Mouse (Mus musculus) intestine, embryonic 16.5 days (tissue): Measurements from ENCODE around the gene Nsun4. TPM values are rescaled to one million over a fixed set of nuclear protein-coding genes. Genes with fewer than 3 reads are reported as not detected.

Experiments
- ATAC-seq: fragments of 200-750 bp; cut with Nextera tagmentation; 2 replicates; pipeline ENCODE4 v1.8.0; 2017; ENCODE audit warnings: moderate TSS enrichment, moderate library complexity
- H3K27ac ChIP-seq: fragments of 300-500 bp; sonication (generic); 2 replicates; pipeline ENCODE4 v1.5.1; 2014; ENCODE audit warnings: mild to moderate bottlenecking, low read length
- H3K27me3 ChIP-seq: fragments of 300-500 bp; sonication (generic); replicated peaks from 2 replicates; pipeline ENCODE4 v1.6.1; 2014; ENCODE audit warnings: low read length, control low read depth, mixed read lengths; ENCODE audit not compliant: control insufficient read depth, insufficient read depth
- H3K36me3 ChIP-seq: fragments of 300-500 bp; sonication (generic); 2 replicates; pipeline ENCODE4 v1.6.1; 2014; ENCODE audit warnings: low read length, control low read depth; ENCODE audit not compliant: control insufficient read depth, insufficient read depth
- H3K4me1 ChIP-seq: fragments of 300-500 bp; sonication (generic); 2 replicates; pipeline ENCODE4 v1.6.1; 2014; ENCODE audit warnings: low read length, control low read depth, mixed read lengths; ENCODE audit not compliant: control insufficient read depth, insufficient read depth
- H3K4me2 ChIP-seq: fragments of 300-500 bp; sonication (generic); 2 replicates; pipeline ENCODE4 v1.6.1; 2014; ENCODE audit warnings: low read depth, low read length, control low read depth
- H3K4me3 ChIP-seq: fragments of 300-500 bp; sonication (generic); 2 replicates; pipeline ENCODE4 v1.5.1; 2014; ENCODE audit warnings: mild to moderate bottlenecking, low read length
- H3K9ac ChIP-seq: fragments of 300-500 bp; sonication (generic); 2 replicates; pipeline ENCODE4 v1.6.1; 2014; ENCODE audit warnings: low read depth, low read length
- H3K9me3 ChIP-seq: fragments of 300-500 bp; sonication (generic); 2 replicates; pipeline ENCODE4 v1.6.1; 2016; ENCODE audit warnings: low read length, control low read depth; ENCODE audit not compliant: control insufficient read depth
- WGBS: fragments of 180-500 bp; shearing (Covaris S2); extraction: QIAGEN DNeasy Blood & Tissue Kit; methylation state at CpG from one replicate; pipeline ENCODE4 v1.1.7; 2014; 5-methylcytosine and 5-hydroxymethylcytosine counted together
- polyA plus RNA-seq: library from polyadenylated mRNA; unstranded; fragments of >200 nt; fragmentation: Nextera tagmentation; extraction: Ambion mirVana; gene quantifications from 2 replicates; pipeline ENCODE4 v1.2.1, GENCODE M21; 2015

Nsun4 gene
- polyA plus RNA-seq, 1 experiment from 2014 or later: 39.8 TPM

DNA sequence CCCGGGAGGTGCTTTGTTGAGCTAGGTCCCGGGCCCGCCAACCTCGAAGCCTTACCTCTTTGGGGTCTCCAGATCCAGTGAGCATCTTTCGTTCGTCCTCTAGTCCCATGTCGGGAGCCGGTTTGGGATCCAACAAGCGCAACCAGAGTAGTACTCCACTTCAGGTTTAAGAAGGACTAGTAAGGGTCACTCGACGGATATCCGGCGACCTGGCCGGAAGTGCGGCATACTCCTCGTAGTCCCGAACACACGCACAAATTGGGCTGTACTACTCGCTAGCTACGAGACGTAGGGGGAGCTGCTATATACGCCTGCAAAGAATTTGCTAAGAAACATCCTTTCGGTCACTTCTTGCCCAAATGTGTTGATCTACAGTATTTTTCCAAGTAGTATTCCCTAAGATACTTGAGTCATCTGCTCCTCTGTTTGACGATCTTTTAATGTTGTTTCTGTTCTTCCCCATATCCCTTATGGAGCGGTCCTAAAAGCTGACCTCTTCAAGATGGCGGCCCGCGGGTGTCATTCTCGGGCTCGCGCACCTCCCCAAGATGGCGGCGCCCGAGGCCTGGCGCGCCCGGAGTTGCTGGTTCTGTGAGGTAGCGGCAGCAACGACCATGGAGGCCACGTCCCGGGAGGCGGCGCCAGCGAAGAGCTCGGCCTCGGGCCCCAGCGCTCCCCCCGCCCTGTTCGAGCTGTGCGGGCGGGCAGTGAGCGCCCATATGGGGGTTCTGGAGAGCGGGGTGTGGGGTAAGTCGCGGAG is 21.4 kb upstream of the Nsun4 start, which contains the start of the genes Uqcrh and Lrrc41:
Gene Uqcrh (minus strand): TSS at position 211 of the 760 bp plus-strand sequence.
Gene Lrrc41 (plus strand): TSS at position 409 of the 760 bp plus-strand sequence.
- Histone ChIP-seq H3K27me3 (no peaks in the 10 kb centered on the region), H3K4me3 (peak within 1 kb of the TSS; percentile 99), H3K4me1 (peaks cover 28% of the 10 kb centered on the region), H3K9me3 (no peaks in the 10 kb centered on the region), H3K9ac (peak within 1 kb of the TSS; percentile 100), H3K36me3 (peaks cover 3% of the 10 kb centered on the region; the same call in 1 of the 2 replicates), H3K4me2 (peak within 1 kb of the TSS; percentile 94), H3K27ac (peak within 1 kb of the TSS; percentile 96)
- ATAC-seq: peak; percentile 92
- WGBS: under 1% methylated on average over 55 of the region's 55 CpGs

DNA sequence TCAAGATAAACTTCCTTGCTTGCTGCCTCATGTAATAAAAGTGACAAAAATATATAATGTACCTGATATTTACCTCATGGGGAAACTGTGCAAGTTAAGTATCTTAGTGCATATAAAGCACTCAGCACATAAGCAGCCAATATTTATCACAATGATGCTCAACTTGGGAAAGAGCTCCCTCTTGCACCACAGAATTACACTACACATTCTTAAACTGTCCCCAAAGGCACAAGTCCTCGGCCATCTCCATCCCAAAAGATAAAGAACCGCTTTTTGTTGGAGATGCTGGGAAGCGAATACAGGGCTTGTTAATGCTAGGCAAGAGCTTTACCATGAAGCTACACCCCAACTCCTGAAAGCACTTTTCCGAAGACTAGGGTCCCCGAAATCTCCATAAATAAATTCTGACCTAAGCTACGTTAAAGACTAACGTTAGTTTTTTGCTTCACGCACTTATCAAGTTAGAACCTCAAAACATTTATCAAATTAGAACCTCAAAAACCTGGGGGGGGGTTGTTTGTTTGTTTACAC is 20.5 kb upstream of the Nsun4 start:
- H3K36me3 ChIP-seq: peaks cover 11% of the 10 kb centered on the region
- ATAC-seq: no peak
- H3K4me2 ChIP-seq: peak overlapping the region; percentile 94
- peak overlapping the region; percentile 99 for H3K4me3 ChIP-seq
- no peaks in the 10 kb centered on the region for H3K9me3 ChIP-seq
- H3K4me1 ChIP-seq: peaks cover 25% of the 10 kb centered on the region
- no peaks in the 10 kb centered on the region for H3K27me3 ChIP-seq
- WGBS: under 1% methylated on average over 8 of the region's 8 CpGs
- peak overlapping the region; percentile 90 for H3K27ac ChIP-seq
- peak overlapping the region; percentile 81 for H3K9ac ChIP-seq

DNA sequence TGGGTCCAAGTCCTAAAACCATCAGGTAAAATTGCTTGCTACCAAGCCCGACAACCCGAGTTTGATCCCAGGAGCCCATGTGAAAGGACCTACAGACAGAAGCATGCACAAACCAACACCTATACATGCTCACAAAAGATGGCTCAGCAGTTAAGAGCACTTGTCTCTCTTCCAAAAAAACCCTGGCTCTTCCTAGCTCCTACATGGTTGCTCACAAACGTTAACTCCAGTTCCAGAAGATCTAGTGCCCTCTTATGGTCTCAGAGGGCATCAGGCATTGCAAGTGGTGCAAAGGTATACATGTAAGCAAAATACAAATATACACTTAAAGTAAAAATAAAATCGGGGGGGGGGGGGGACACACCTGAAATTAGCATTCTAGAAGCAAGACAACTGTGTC is 19.5 kb upstream of the Nsun4 start:
- no peaks in the 10 kb centered on the region for H3K9me3 ChIP-seq
- H3K4me3 ChIP-seq: peak overlapping the region; percentile 24; the same call in 1 of the 2 replicates
- peaks cover 20% of the 10 kb centered on the region for H3K36me3 ChIP-seq
- peaks cover 23% of the 10 kb centered on the region for H3K4me1 ChIP-seq
- H3K27me3 ChIP-seq: no peaks in the 10 kb centered on the region
- H3K27ac ChIP-seq: no peak overlapping the region
- WGBS: 51% methylated on average over 4 of the region's 4 CpGs
- H3K4me2 ChIP-seq: peak overlapping the region; percentile 9
- 0 out of 2 replicates have a peak overlapping the region, but pooled peaks have one; percentile 1 for H3K9ac ChIP-seq
- ATAC-seq: no peak

DNA sequence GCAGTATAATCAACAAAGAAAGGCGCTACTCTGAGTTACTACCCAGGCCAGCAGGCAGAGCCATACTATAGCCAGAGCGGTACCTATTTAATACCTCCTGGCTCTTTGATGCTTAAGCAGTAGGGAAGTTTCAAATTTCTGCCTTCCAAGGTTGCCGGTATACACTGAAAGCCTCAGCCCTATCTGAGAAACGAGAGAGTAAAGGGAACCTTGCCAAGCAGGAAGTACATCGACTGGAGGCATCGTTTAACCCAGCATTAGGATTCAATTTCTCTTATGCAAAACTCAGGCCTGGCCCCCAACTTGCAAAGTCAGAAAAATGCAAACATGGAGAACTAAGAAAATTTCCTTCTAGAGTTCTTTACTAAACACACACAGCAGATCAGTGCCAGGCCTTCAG is 16.4 kb upstream of the Nsun4 start:
- H3K4me2 ChIP-seq: no peak overlapping the region
- H3K9ac ChIP-seq: no peak overlapping the region
- ATAC-seq: no peak
- H3K36me3 ChIP-seq: peaks cover 33% of the 10 kb centered on the region
- H3K4me1 ChIP-seq: peaks cover 12% of the 10 kb centered on the region
- H3K27me3 ChIP-seq: no peaks in the 10 kb centered on the region
- no peaks in the 10 kb centered on the region for H3K9me3 ChIP-seq
- no peak overlapping the region for H3K27ac ChIP-seq
- WGBS: 80% methylated on average over 6 of the region's 6 CpGs
- H3K4me3 ChIP-seq: no peak overlapping the region

DNA sequence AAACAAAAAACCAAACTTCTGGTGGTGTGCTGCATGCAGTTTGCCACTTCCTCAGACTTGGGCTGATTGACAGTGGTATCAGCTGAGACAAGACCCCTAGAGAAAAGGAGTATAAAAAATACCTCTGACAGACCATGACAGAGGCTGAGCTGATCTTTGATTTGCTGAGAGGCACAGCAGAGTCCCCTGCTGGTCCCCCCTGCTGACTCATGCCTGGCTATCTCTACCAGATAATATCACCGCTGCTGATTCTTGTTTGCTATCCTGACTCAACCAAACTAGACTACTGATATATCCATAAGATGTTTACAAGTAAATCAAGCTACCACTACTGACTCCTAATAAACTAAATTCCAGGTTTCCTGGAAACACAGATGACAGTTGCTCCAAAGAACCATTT is 10.2 kb upstream of the Nsun4 start:
- H3K4me1 ChIP-seq: no peaks in the 10 kb centered on the region
- 50% methylated on average over 1 of the region's 1 CpGs for WGBS
- no peaks in the 10 kb centered on the region for H3K27me3 ChIP-seq
- H3K9me3 ChIP-seq: no peaks in the 10 kb centered on the region
- no peak overlapping the region for H3K27ac ChIP-seq
- no peak for ATAC-seq
- no peak overlapping the region for H3K4me2 ChIP-seq
- no peak overlapping the region for H3K9ac ChIP-seq
- no peak overlapping the region for H3K4me3 ChIP-seq
- H3K36me3 ChIP-seq: peaks cover 19% of the 10 kb centered on the region

GRCm38 (mm10) chr4:116059012-116059726 is 5.5 kb upstream of the Nsun4 start:
- no peak for ATAC-seq
- H3K27me3 ChIP-seq: no peaks in the 10 kb centered on the region
- no peaks in the 10 kb centered on the region for H3K4me1 ChIP-seq
- H3K36me3 ChIP-seq: no peaks in the 10 kb centered on the region
- H3K9me3 ChIP-seq: no peaks in the 10 kb centered on the region
- H3K4me2 ChIP-seq: no peak overlapping the region
- H3K4me3 ChIP-seq: no peak overlapping the region
- H3K27ac ChIP-seq: no peak overlapping the region
- no peak overlapping the region for H3K9ac ChIP-seq
- 78% methylated on average over 5 of the region's 5 CpGs for WGBS

DNA sequence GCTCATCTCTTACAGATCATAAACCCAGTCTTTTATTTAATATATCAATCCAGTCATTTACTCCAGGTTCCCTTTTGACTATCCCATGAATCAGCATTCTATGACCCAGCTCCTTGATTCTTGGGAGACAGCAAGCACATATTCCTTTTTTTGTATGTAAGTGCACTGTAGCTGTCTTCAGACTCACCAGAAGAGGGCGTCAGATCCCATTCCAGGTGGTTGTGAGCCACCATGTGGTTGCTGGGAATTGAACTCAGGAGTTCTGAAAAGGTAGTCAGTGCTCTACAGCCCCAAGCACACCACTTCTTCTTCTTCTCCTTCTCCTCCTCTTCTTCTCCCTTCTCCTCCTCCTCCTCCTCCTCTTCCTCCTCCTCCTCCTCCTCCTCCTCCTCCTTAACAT is 3.9 kb upstream of the Nsun4 start:
- Histone ChIP-seq H3K9me3 (no peaks in the 10 kb centered on the region), H3K4me3 (no peak overlapping the region), H3K27ac (no peak overlapping the region), H3K36me3 (no peaks in the 10 kb centered on the region), H3K27me3 (no peaks in the 10 kb centered on the region), H3K9ac (no peak overlapping the region), H3K4me2 (no peak overlapping the region), H3K4me1 (peaks cover under 1% of the 10 kb centered on the region; the same call in 1 of the 2 replicates)
- no peak for ATAC-seq
- 4% methylated on average over 1 of the region's 1 CpGs for whole genome bisulfite sequencing

DNA sequence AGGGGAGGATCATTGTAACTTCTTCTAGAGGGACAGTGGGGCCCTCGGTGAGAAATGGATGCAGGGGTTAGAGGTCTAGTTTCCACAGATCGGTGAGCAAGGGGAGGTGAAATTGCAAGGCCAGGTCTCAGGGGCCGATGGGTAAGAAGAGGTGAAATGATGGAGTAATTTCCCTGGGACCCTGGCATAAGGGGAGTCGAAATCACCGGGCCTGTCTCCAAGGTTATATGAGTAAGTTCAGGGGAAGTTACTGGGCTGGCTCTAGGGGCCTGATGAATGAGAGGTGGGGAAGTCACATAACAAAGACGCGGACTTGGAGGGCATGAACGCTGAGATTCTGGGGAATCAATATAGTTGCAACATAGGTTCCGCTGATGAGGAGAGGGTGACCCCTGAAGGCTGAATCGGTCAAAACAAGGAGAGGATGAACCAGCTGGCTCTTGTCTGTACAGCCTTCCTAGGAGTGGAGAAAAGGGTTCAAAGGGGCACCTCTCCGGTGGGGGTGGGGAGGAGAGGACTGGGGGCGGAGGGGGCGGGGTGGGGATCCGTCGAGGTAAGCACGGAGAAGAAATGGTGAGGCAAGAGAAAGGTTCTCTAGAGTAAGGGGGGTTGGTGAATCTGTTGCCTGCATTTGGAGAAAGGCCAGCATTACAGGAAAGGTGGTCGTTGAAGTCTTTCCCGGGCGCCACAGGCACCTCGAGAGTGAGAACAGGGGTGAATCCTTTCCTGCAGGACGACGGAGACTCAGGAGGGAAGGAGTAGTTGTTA is 966 bp downstream of the Nsun4 start:
- WGBS: 6% methylated on average over 22 of the region's 22 CpGs
- Histone ChIP-seq H3K9me3 (no peaks in the 10 kb centered on the region), H3K36me3 (no peaks in the 10 kb centered on the region), H3K4me1 (peaks cover 3% of the 10 kb centered on the region; the same call in 1 of the 2 replicates), H3K27ac (peak overlapping the region; percentile 94), H3K27me3 (no peaks in the 10 kb centered on the region), H3K4me2 (peak overlapping the region; percentile 84), H3K4me3 (peak overlapping the region; percentile 59), H3K9ac (peak overlapping the region; percentile 70)
- ATAC-seq: peak; percentile 68

- Histone ChIP-seq H3K27ac (no peak overlapping the region), H3K4me3 (no peak overlapping the region), H3K36me3 (no peaks in the 10 kb centered on the region), H3K9me3 (no peaks in the 10 kb centered on the region), H3K4me1 (peaks cover 3% of the 10 kb centered on the region; the same call in 1 of the 2 replicates), H3K4me2 (no peak overlapping the region), H3K27me3 (no peaks in the 10 kb centered on the region), H3K9ac (no peak overlapping the region)
- no peak for ATAC-seq
- WGBS: 85% methylated on average over 3 of the region's 3 CpGs
Observed at GRCm38 (mm10) chr4:116049211-116049610, 4.5 kb downstream of the Nsun4 start.
